Mouse (Mus musculus) CH12.LX (cell line): ENCODE results near the gene Prpf31. TPM values are rescaled to one million over a fixed set of nuclear protein-coding genes. Genes with fewer than 3 reads are reported as not detected.

ENCODE experiments used
- DNase-seq: peaks from one replicate; pipeline ENCODE4 v3.0.0-alpha.2; 2013; ENCODE audit errors: extremely low read depth
- H3K27ac ChIP-seq: 2 replicates; pipeline ENCODE4 v1.5.1; 2012; ENCODE audit warnings: low read depth, mild to moderate bottlenecking, control low read depth, moderate library complexity; ENCODE audit not compliant: insufficient read depth
- H3K27me3 ChIP-seq: replicated peaks from 2 replicates; pipeline ENCODE3; 2012; ENCODE audit warnings: inconsistent platforms
- H3K36me3 ChIP-seq, 2 experiments: replicated peaks in 1 of 2; 2 replicates each; pipeline versions ENCODE3 to v1.6.1; 2012; ENCODE audit warnings: inconsistent platforms in 1 of 2, low read length in 1 of 2, mild to moderate bottlenecking in 1 of 2, mixed read lengths in 1 of 2, moderate library complexity in 1 of 2; ENCODE audit not compliant: control insufficient read depth in 1 of 2, insufficient read depth in 1 of 2
- H3K4me1 ChIP-seq, 2 experiments: 2 replicates each; pipeline ENCODE4 v1.6.1; 2012; ENCODE audit warnings: inconsistent platforms in 1 of 2, moderate library complexity in 1 of 2; ENCODE audit not compliant: insufficient read depth in 2 of 2, control insufficient read depth in 1 of 2
- H3K4me2 ChIP-seq: 2 replicates; pipeline ENCODE4 v1.6.1; 2012; ENCODE audit warnings: low read depth, mild to moderate bottlenecking, control low read depth; ENCODE audit not compliant: poor library complexity, insufficient read depth, severe bottlenecking
- H3K4me3 ChIP-seq, 3 experiments: fragments of 150-350 bp in 1 of 3; sonication (generic) in 1 of 3; replicated peaks in 1 of 3; 2 replicates each; pipeline versions ENCODE3 to v1.5.1; 2011 to 2012; ENCODE audit warnings: low read depth in 2 of 3, low read length in 2 of 3, mild to moderate bottlenecking in 2 of 3, moderate library complexity in 2 of 3, control low read depth in 1 of 3, improper control_type of control experiment in 1 of 3, inconsistent platforms in 1 of 3, mixed read lengths in 1 of 3; ENCODE audit not compliant: poor library complexity in 1 of 3
- H3K79me2 ChIP-seq: replicated peaks from 2 replicates; pipeline ENCODE4 v1.6.1; 2012; ENCODE audit warnings: mild to moderate bottlenecking, moderate library complexity; ENCODE audit not compliant: control insufficient read depth, poor library complexity, insufficient read depth, severe bottlenecking; ENCODE audit errors: extremely low read depth
- H3K9ac ChIP-seq: 2 replicates; pipeline ENCODE4 v1.6.1; 2012; ENCODE audit warnings: low read depth, mild to moderate bottlenecking, control low read depth, moderate library complexity; ENCODE audit not compliant: insufficient read depth
- H3K9me3 ChIP-seq: replicated peaks from 2 replicates; pipeline ENCODE3; 2012; ENCODE audit warnings: low read length, inconsistent platforms, mixed read lengths
- CHD1 ChIP-seq: IDR thresholded peaks from 2 replicates; pipeline ENCODE4 v1.6.1; 2012; ENCODE audit warnings: low read depth, low read length, improper control_type of control experiment, inconsistent platforms
- CHD2 ChIP-seq: IDR thresholded peaks from 2 replicates; pipeline ENCODE4 v1.6.1; 2011; ENCODE audit warnings: low read length, improper control_type of control experiment
- CTCF ChIP-seq, 2 experiments: IDR thresholded peaks in 1 of 2; conservative IDR thresholded peaks in 1 of 2; 2 replicates each; pipeline ENCODE4 v1.5.1; 2011 to 2012; ENCODE audit warnings: low read depth in 2 of 2, low read length in 2 of 2, improper control_type of control experiment in 1 of 2, inconsistent platforms in 1 of 2, mild to moderate bottlenecking in 1 of 2, moderate library complexity in 1 of 2
- E2F4 ChIP-seq: IDR thresholded peaks from 2 replicates; pipeline ENCODE4 v1.6.1; 2011; ENCODE audit warnings: low read depth, low read length, improper control_type of control experiment; ENCODE audit not compliant: insufficient replicate concordance
- ELF1 ChIP-seq: IDR thresholded peaks from 2 replicates; pipeline ENCODE4 v1.6.1; 2014; ENCODE audit warnings: low read depth, mild to moderate bottlenecking, inconsistent platforms, low read length, improper control_type of control experiment
- EP300 ChIP-seq: IDR thresholded peaks from 2 replicates; pipeline ENCODE4 v1.6.1; 2011; ENCODE audit warnings: low read length, improper control_type of control experiment
- HCFC1 ChIP-seq: IDR thresholded peaks from 2 replicates; pipeline ENCODE4 v1.6.1; 2012; ENCODE audit warnings: low read depth, mild to moderate bottlenecking, inconsistent platforms, low read length, improper control_type of control experiment
- IRF4 ChIP-seq: IDR thresholded peaks from 2 replicates; pipeline ENCODE4 v1.6.1; 2014; ENCODE audit warnings: low read depth, mild to moderate bottlenecking, inconsistent platforms, low read length, improper control_type of control experiment
- JUN ChIP-seq: IDR thresholded peaks from 2 replicates; pipeline ENCODE4 v1.6.1; 2011; ENCODE audit warnings: low read depth, mild to moderate bottlenecking, low read length, improper control_type of control experiment, moderate library complexity; ENCODE audit not compliant: insufficient read depth
- JUND ChIP-seq: conservative IDR thresholded peaks from 2 replicates; pipeline ENCODE4 v1.6.1; 2011; ENCODE audit warnings: low read depth, low read length, improper control_type of control experiment
- KAT2A ChIP-seq: IDR thresholded peaks from 2 replicates; pipeline ENCODE4 v1.6.1; 2012; ENCODE audit warnings: low read length, improper control_type of control experiment, inconsistent platforms; ENCODE audit not compliant: insufficient replicate concordance
- MAFK ChIP-seq: IDR thresholded peaks from 2 replicates; pipeline ENCODE4 v1.6.1; 2011; ENCODE audit warnings: low read length, improper control_type of control experiment; ENCODE audit not compliant: insufficient replicate concordance
- MAX ChIP-seq: IDR thresholded peaks from 2 replicates; pipeline ENCODE4 v1.6.1; 2011; ENCODE audit warnings: low read length, improper control_type of control experiment
- MXI1 ChIP-seq: IDR thresholded peaks from 2 replicates; pipeline ENCODE4 v1.6.1; 2011; ENCODE audit warnings: mild to moderate bottlenecking, low read depth, low read length, improper control_type of control experiment
- MYC ChIP-seq: IDR thresholded peaks from 2 replicates; pipeline ENCODE4 v1.6.1; 2011; ENCODE audit warnings: low read depth, mild to moderate bottlenecking, improper control_type of control experiment, low read length
- PAX5 ChIP-seq: IDR thresholded peaks from 2 replicates; pipeline ENCODE4 v1.6.1; 2012; ENCODE audit warnings: low read length, inconsistent platforms, mixed read lengths
- POLR2A ChIP-seq: IDR thresholded peaks from 2 replicates; pipeline ENCODE4 v1.6.1; 2011; ENCODE audit warnings: low read depth, mild to moderate bottlenecking, improper control_type of control experiment, low read length
- POLR2AphosphoS2 ChIP-seq: IDR thresholded peaks from 2 replicates; pipeline ENCODE4 v1.6.1; 2011; ENCODE audit warnings: low read depth, low read length, improper control_type of control experiment
- RAD21 ChIP-seq: IDR thresholded peaks from 2 replicates; pipeline ENCODE4 v1.6.1; 2011; ENCODE audit warnings: low read depth, mild to moderate bottlenecking, low read length, improper control_type of control experiment, moderate library complexity
- RCOR1 ChIP-seq: conservative IDR thresholded peaks from 2 replicates; pipeline ENCODE4 v1.6.1; 2012; ENCODE audit warnings: low read depth, mild to moderate bottlenecking, inconsistent platforms, low read length, improper control_type of control experiment
- SIN3A ChIP-seq: IDR thresholded peaks from 2 replicates; pipeline ENCODE4 v1.6.1; 2012; ENCODE audit warnings: low read length, improper control_type of control experiment, inconsistent platforms
- SMC3 ChIP-seq: IDR thresholded peaks from 2 replicates; pipeline ENCODE4 v1.6.1; 2011; ENCODE audit warnings: low read depth, low read length, improper control_type of control experiment
- USF2 ChIP-seq: conservative IDR thresholded peaks from 2 replicates; pipeline ENCODE4 v1.6.1; 2011; ENCODE audit warnings: low read depth, low read length, improper control_type of control experiment
- ZC3H11A ChIP-seq: IDR thresholded peaks from 2 replicates; pipeline ENCODE4 v1.6.1; 2012; ENCODE audit warnings: low read depth, mild to moderate bottlenecking, inconsistent platforms, low read length, improper control_type of control experiment
- ZNF384 ChIP-seq: IDR thresholded peaks from 2 replicates; pipeline ENCODE4 v1.6.1; 2012; ENCODE audit warnings: low read depth, low read length, improper control_type of control experiment, inconsistent platforms
- dilution Hi-C: fragments of 300-500 bp; cut with MboI; formaldehyde crosslinking; loops from 2 replicates; pipeline ENCODE4 v1.14.3; 2020; ENCODE audit warnings: low sequenced_read_pairs; ENCODE audit not compliant: extremely low pct_unique_long_range_greater_than_20kb, extremely low pct_ligation_motif_present
- in situ Hi-C: fragments of 300-500 bp; cut with MboI; formaldehyde crosslinking; loops from 3 replicates; pipeline ENCODE4 v1.14.3; 2019; ENCODE audit warnings: low sequenced_read_pairs, low pct_ligation_motif_present, low pct_unique_long_range_greater_than_20kb, mixed read lengths
- polyA plus RNA-seq: library from polyadenylated mRNA; unstranded; fragments of >175 nt; gene quantifications from 2 replicates; pipeline ENCODE4 v1.2.1, GENCODE M21; 2012; ENCODE audit warnings: low read depth; ENCODE audit not compliant: insufficient read length
- total RNA-seq, 2 experiments: library from RNA; depleted of rRNA; stranded (reverse); fragments of 300-350 nt in 1 of 2; fragments of >200 nt in 1 of 2; gene quantifications; 2 replicates each; pipeline ENCODE4 v1.2.3; 2012 to 2014

Gene Prpf31
- total and polyA plus RNA-seq, 3 experiments: 99.2 to 171 (median 117) TPM

GRCm38 (mm10) chr7:3614021-3614420 lies 15.8 kb upstream of the Prpf31 start:
- Histone ChIP-seq H3K9ac (no peak overlapping the region), H3K79me2 (no peaks in the 10 kb centered on the region), H3K9me3 (no peaks in the 10 kb centered on the region), H3K4me2 (no peak overlapping the region), H3K36me3 (peaks cover under 1 to 4% of the 10 kb centered on the region in 2 experiments), H3K27me3 (no peaks in the 10 kb centered on the region), H3K4me3 (no peak overlapping the region), H3K4me1 (peaks cover 5 to 16% of the 10 kb centered on the region in 2 experiments), H3K27ac (no peak overlapping the region)
- in situ Hi-C loops (no loop called here), dilution Hi-C loops (no loop called here)
- no peak for DNase-seq
- TF ChIP-seq USF2: no peak
- TF ChIP-seq RAD21: no peak
- no peak for TF ChIP-seq RCOR1
- TF ChIP-seq POLR2A: no peak
- TF ChIP-seq ELF1: no peak
- no peak for TF ChIP-seq E2F4
- no peak for TF ChIP-seq PAX5
- TF ChIP-seq HCFC1: no peak
- TF ChIP-seq JUN: no peak

- peaks cover 15 to 23% of the 10 kb centered on the region in 2 experiments for H3K36me3 ChIP-seq
- peaks cover 5 to 18% of the 10 kb centered on the region in 2 experiments for H3K4me1 ChIP-seq
- in situ Hi-C loops (no loop called here), dilution Hi-C loops (no loop called here)
- no peak within 1 kb of the TSS; the same call in 1 of the 2 replicates for H3K27ac ChIP-seq
- TF ChIP-seq KAT2A (no peak), CHD1 (0 out of 2 replicates have a peak, but pooled peaks have one; percentile 3), ELF1 (no peak)
- H3K27me3 ChIP-seq: no peaks in the 10 kb centered on the region
- H3K4me3 ChIP-seq: peak within 1 kb of the TSS; percentile 69 to 86 (median 85)
- DNase-seq: no peak
- peak within 1 kb of the TSS; percentile 46 for H3K9ac ChIP-seq
- H3K4me2 ChIP-seq: peak within 1 kb of the TSS; percentile 98
- H3K79me2 ChIP-seq: no peaks in the 10 kb centered on the region
- no peaks in the 10 kb centered on the region for H3K9me3 ChIP-seq
These were observed 13.8 kb upstream of the Prpf31 start, which contains the start of gene Oscar for GRCm38 (mm10) chr7:3616057-3616388. TSS of gene Oscar (minus strand) at chr7:3616157.

- Histone ChIP-seq H3K36me3 (peaks cover 16 to 28% of the 10 kb centered on the region in 2 experiments), H3K79me2 (no peaks in the 10 kb centered on the region), H3K9ac (peak overlapping the region; percentile 46), H3K4me3 (peak overlapping the region; percentile 69 to 86 (median 85)), H3K9me3 (no peaks in the 10 kb centered on the region), H3K27me3 (no peaks in the 10 kb centered on the region), H3K27ac (no peak overlapping the region; the same call in 1 of the 2 replicates), H3K4me1 (peaks cover 5 to 18% of the 10 kb centered on the region in 2 experiments), H3K4me2 (peak overlapping the region; percentile 98)
- no peak for TF ChIP-seq IRF4
- peak; percentile 24; the same call in 1 of the 2 replicates for TF ChIP-seq JUN
- TF ChIP-seq MAFK: no peak
- no peak for TF ChIP-seq POLR2AphosphoS2
- TF ChIP-seq CHD1: 0 out of 2 replicates have a peak, but pooled peaks have one; percentile 6
- peak; percentile 76; the same call in 1 of the 2 replicates for TF ChIP-seq SIN3A
- TF ChIP-seq SMC3: peak; percentile 21
- TF ChIP-seq KAT2A: no peak
- TF ChIP-seq EP300: no peak
- TF ChIP-seq RAD21: peak; percentile 37
- TF ChIP-seq ZNF384: peak; percentile 94
- peak; percentile 70 to 81 for TF ChIP-seq CTCF (conservative IDR thresholded peaks at IDR 0.05 in 1 of 2, IDR thresholded peaks at IDR 0.05 in 1 of 2; ENCODE audit: low read depth in 2 of 2, low read length in 2 of 2)
- no peak for TF ChIP-seq CHD2
- no peak for TF ChIP-seq ZC3H11A
- no peak for TF ChIP-seq POLR2A
- peak; percentile 65 for TF ChIP-seq MAX
- TF ChIP-seq JUND: no peak; the same call in 1 of the 2 replicates
- peak; percentile 90 for TF ChIP-seq MXI1
- peak; percentile 96 for TF ChIP-seq MYC
- dilution Hi-C loops: no loop called here
- DNase-seq: no peak
- in situ Hi-C loops: no loop called here
These were observed 13.2 kb upstream of the Prpf31 start for GRCm38 (mm10) chr7:3616389-3617241.
